Mouse (Mus musculus): ENCODE measurements around the gene Tmem159. TPM values are rescaled to one million over a fixed set of nuclear protein-coding genes. Genes with fewer than 3 reads are reported as not detected.

Tmem159 gene
- polyA plus RNA-seq, 1 experiment: 9.9 TPM

DNA sequence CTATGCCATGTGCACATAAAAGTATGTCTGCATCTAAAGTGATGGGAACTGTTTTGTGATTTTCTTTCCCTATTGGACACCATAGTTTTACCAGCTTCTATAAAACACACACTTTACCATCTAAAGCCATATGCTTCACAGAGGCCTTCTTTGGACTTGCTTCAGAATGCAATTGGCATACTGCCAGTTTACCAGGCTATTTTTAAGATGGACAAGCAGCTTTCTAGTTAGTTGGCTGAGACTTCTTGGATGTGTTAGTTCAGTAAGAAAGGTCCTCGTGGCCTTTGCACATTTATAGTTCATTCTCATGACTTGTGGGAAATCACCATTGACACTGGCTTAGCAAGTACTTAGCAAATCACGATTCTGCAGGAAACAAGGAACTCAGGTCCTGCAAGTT, 4.2 kb downstream of the Tmem159 start:
- H3ac ChIP-seq (ENCODE audit: control insufficient read depth, insufficient read length): no peak overlapping the region
- no peaks in the 10 kb centered on the region for H3K79me2 ChIP-seq (ENCODE audit: control insufficient read depth, insufficient read depth)
- H3K4me3 ChIP-seq: no peak overlapping the region
- H3K27me3 ChIP-seq (ENCODE audit: control insufficient read depth, insufficient read depth, insufficient read length): no peaks in the 10 kb centered on the region
- H3K4me2 ChIP-seq (ENCODE audit: low read depth): no peak overlapping the region
- no peak for TF ChIP-seq USF1 (IDR thresholded peaks at IDR 0.05; ENCODE audit: low read depth)
- TF ChIP-seq POLR2AphosphoS2 (IDR thresholded peaks at IDR 0.05; ENCODE audit: insufficient read length, low read depth): no peak
- no peak for TF ChIP-seq MYOD1 (IDR thresholded peaks at IDR 0.05; ENCODE audit: control insufficient read depth in 1 of 3, insufficient read length in 2 of 3, low read depth in 2 of 3)
- no peak for TF ChIP-seq TCF3 (IDR thresholded peaks at IDR 0.05; ENCODE audit: insufficient read length, low read depth)
- no peak for TF ChIP-seq SRF (IDR thresholded peaks at IDR 0.05; ENCODE audit: control insufficient read depth, insufficient read length, low read depth)
- TF ChIP-seq MAX (IDR thresholded peaks at IDR 0.05; ENCODE audit: low read depth): no peak
- no peak for TF ChIP-seq POLR2A (IDR thresholded peaks at IDR 0.05; ENCODE audit: insufficient read length, low read depth)
- no peak for TF ChIP-seq E2F4 (IDR thresholded peaks at IDR 0.05; ENCODE audit: insufficient read depth)
- no peak for TF ChIP-seq CEBPB (IDR thresholded peaks at IDR 0.05; ENCODE audit: insufficient read depth, poor library complexity, severe bottlenecking)
- no peak for TF ChIP-seq MYOG (IDR thresholded peaks at IDR 0.05; ENCODE audit: control insufficient read depth in 1 of 3, insufficient read depth in 1 of 3, insufficient read length in 2 of 3, low read depth in 2 of 3)
- no peak for TF ChIP-seq REST (IDR thresholded peaks at IDR 0.05; ENCODE audit: insufficient read depth, insufficient read length)
- no peak for TF ChIP-seq TCF12 (IDR thresholded peaks at IDR 0.05; ENCODE audit: insufficient read depth, poor library complexity, severe bottlenecking)
- no peaks in the 10 kb centered on the region for H3K36me3 ChIP-seq (ENCODE audit: control insufficient read depth, insufficient read depth)

DNA sequence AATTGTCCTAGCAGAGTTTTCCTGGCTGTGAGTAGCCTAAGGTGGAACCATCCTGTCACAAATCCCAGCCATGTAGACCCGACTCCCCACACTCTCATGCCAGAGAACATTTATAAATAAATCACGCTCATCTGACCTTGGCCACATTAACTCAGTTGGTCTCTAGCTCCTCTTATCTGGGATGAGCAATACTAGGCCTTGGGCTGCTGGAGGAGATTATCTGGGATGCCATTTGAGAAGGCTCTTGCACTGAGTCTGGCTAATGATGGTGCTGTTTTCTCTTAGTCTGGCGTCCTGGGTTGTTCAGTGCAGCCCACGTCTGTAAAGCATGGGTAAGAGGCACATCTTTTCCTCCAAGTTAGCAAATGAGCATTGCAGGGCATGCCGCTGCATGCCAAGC, 7.5 kb downstream of the Tmem159 start:
- H3K36me3 ChIP-seq (ENCODE audit: control insufficient read depth, insufficient read depth): no peaks in the 10 kb centered on the region
- H3K27me3 ChIP-seq (ENCODE audit: control insufficient read depth, insufficient read depth, insufficient read length): no peaks in the 10 kb centered on the region
- no peak for TF ChIP-seq USF1 (IDR thresholded peaks at IDR 0.05; ENCODE audit: low read depth)
- TF ChIP-seq POLR2A (IDR thresholded peaks at IDR 0.05; ENCODE audit: insufficient read length, low read depth): no peak
- TF ChIP-seq MAX (IDR thresholded peaks at IDR 0.05; ENCODE audit: low read depth): no peak
- no peak for TF ChIP-seq TCF12 (IDR thresholded peaks at IDR 0.05; ENCODE audit: insufficient read depth, poor library complexity, severe bottlenecking)
- H3K4me2 ChIP-seq (ENCODE audit: low read depth): no peak overlapping the region
- no peak overlapping the region for H3ac ChIP-seq (ENCODE audit: control insufficient read depth, insufficient read length)
- no peaks in the 10 kb centered on the region for H3K79me2 ChIP-seq (ENCODE audit: control insufficient read depth, insufficient read depth)
- no peak overlapping the region for H3K4me3 ChIP-seq

DNA sequence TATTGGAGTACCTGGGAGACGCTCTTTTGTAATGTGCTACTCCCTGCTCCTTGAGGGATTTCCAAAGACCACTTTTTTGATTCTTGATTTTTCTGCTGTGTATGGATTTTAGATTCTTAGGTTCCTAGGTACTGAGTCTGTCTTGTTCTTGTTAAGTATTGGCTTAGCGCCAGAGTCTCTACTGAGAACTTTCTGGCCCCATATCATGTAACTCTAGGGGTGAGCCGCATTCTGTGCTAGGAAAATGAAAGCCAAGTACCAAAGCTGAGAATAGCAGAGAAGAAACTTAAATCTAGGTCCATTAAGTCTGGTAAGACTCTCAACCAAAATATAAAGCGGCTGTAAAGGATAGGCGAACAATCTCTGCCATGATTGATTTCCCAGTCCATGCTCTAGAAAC, 14.8 kb downstream of the Tmem159 start:
- no peak overlapping the region for H3K4me2 ChIP-seq (ENCODE audit: low read depth)
- no peak for TF ChIP-seq TCF12 (IDR thresholded peaks at IDR 0.05; ENCODE audit: insufficient read depth, poor library complexity, severe bottlenecking)
- no peak for TF ChIP-seq REST (IDR thresholded peaks at IDR 0.05; ENCODE audit: insufficient read depth, insufficient read length)
- TF ChIP-seq MAX (IDR thresholded peaks at IDR 0.05; ENCODE audit: low read depth): no peak
- no peak for TF ChIP-seq CEBPB (IDR thresholded peaks at IDR 0.05; ENCODE audit: insufficient read depth, poor library complexity, severe bottlenecking)
- TF ChIP-seq SRF (IDR thresholded peaks at IDR 0.05; ENCODE audit: control insufficient read depth, insufficient read length, low read depth): no peak
- no peak for TF ChIP-seq POLR2AphosphoS2 (IDR thresholded peaks at IDR 0.05; ENCODE audit: insufficient read length, low read depth)
- no peak for TF ChIP-seq MYOG (IDR thresholded peaks at IDR 0.05; ENCODE audit: control insufficient read depth in 1 of 3, insufficient read depth in 1 of 3, insufficient read length in 2 of 3, low read depth in 2 of 3)
- no peak for TF ChIP-seq USF1 (IDR thresholded peaks at IDR 0.05; ENCODE audit: low read depth)
- TF ChIP-seq E2F4 (IDR thresholded peaks at IDR 0.05; ENCODE audit: insufficient read depth): no peak
- TF ChIP-seq TCF3 (IDR thresholded peaks at IDR 0.05; ENCODE audit: insufficient read length, low read depth): no peak
- TF ChIP-seq POLR2A (IDR thresholded peaks at IDR 0.05; ENCODE audit: insufficient read length, low read depth): no peak
- TF ChIP-seq MYOD1 (IDR thresholded peaks at IDR 0.05; ENCODE audit: control insufficient read depth in 1 of 3, insufficient read length in 2 of 3, low read depth in 2 of 3): no peak
- no peak overlapping the region for H3ac ChIP-seq (ENCODE audit: control insufficient read depth, insufficient read length)
- no peaks in the 10 kb centered on the region for H3K79me2 ChIP-seq (ENCODE audit: control insufficient read depth, insufficient read depth)
- no peaks in the 10 kb centered on the region for H3K27me3 ChIP-seq (ENCODE audit: control insufficient read depth, insufficient read depth, insufficient read length)
- no peaks in the 10 kb centered on the region for H3K36me3 ChIP-seq (ENCODE audit: control insufficient read depth, insufficient read depth)
- no peak overlapping the region for H3K4me3 ChIP-seq

DNA sequence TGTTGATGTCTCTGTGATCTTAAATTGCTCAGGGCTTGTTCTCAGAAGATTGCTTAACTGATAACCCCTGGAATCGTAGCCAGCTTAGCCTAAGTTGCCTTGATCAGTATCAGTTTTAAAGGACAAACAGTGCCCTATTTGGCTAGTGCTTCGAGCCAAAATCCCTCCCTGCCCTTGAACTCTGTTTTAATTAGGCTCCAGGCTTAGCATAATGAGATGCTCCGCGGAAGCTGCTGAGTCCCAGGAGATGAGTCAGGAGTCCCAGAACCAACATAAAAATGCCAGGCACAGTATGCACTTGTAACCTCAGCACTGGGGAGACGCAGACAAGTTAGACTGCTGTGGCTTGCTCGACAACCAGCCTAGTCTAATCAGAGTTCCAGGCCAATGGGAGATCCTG, 15.4 kb downstream of the Tmem159 start:
- H3ac ChIP-seq (ENCODE audit: control insufficient read depth, insufficient read length): no peak overlapping the region
- TF ChIP-seq POLR2AphosphoS2 (IDR thresholded peaks at IDR 0.05; ENCODE audit: insufficient read length, low read depth) (no peak), POLR2A (IDR thresholded peaks at IDR 0.05; ENCODE audit: insufficient read length, low read depth) (no peak), CEBPB (IDR thresholded peaks at IDR 0.05; ENCODE audit: insufficient read depth, poor library complexity, severe bottlenecking) (no peak), SRF (IDR thresholded peaks at IDR 0.05; ENCODE audit: control insufficient read depth, insufficient read length, low read depth) (no peak), MYOG (IDR thresholded peaks at IDR 0.05; ENCODE audit: control insufficient read depth in 1 of 3, insufficient read depth in 1 of 3, insufficient read length in 2 of 3, low read depth in 2 of 3) (no peak), TCF12 (IDR thresholded peaks at IDR 0.05; ENCODE audit: insufficient read depth, poor library complexity, severe bottlenecking) (no peak), TCF3 (IDR thresholded peaks at IDR 0.05; ENCODE audit: insufficient read length, low read depth) (no peak), MYOD1 (IDR thresholded peaks at IDR 0.05; ENCODE audit: control insufficient read depth in 1 of 3, insufficient read length in 2 of 3, low read depth in 2 of 3) (no peak), USF1 (IDR thresholded peaks at IDR 0.05; ENCODE audit: low read depth) (no peak), MAX (IDR thresholded peaks at IDR 0.05; ENCODE audit: low read depth) (no peak), E2F4 (IDR thresholded peaks at IDR 0.05; ENCODE audit: insufficient read depth) (no peak), REST (IDR thresholded peaks at IDR 0.05; ENCODE audit: insufficient read depth, insufficient read length) (no peak)

DNA sequence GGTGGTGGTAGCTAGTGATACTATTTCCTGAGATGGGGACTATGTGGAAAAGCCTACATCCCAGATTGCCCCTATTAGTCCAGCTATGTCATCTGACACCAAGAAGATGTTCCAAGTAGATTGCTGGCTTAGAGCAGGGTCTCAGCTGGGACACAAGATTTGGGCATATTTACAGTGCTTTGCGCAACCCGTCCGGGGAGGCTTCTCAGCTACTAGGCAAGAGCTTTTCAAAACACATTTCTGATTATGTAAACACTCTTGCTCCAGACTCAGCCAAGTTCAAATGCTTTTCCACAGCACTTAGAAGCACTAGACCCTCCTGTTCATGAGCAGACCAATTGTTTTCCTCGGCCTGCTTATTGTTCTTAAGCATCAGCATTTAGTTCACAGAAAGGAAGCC, 21.6 kb downstream of the Tmem159 start:
- no peak overlapping the region for H3K4me3 ChIP-seq
- no peaks in the 10 kb centered on the region for H3K27me3 ChIP-seq (ENCODE audit: control insufficient read depth, insufficient read depth, insufficient read length)
- TF ChIP-seq MYOG (IDR thresholded peaks at IDR 0.05; ENCODE audit: control insufficient read depth in 1 of 3, insufficient read depth in 1 of 3, insufficient read length in 2 of 3, low read depth in 2 of 3): no peak
- TF ChIP-seq MAX (IDR thresholded peaks at IDR 0.05; ENCODE audit: low read depth): no peak
- no peak for TF ChIP-seq POLR2AphosphoS2 (IDR thresholded peaks at IDR 0.05; ENCODE audit: insufficient read length, low read depth)
- no peak for TF ChIP-seq E2F4 (IDR thresholded peaks at IDR 0.05; ENCODE audit: insufficient read depth)
- TF ChIP-seq TCF3 (IDR thresholded peaks at IDR 0.05; ENCODE audit: insufficient read length, low read depth): no peak
- no peak for TF ChIP-seq TCF12 (IDR thresholded peaks at IDR 0.05; ENCODE audit: insufficient read depth, poor library complexity, severe bottlenecking)
- no peak for TF ChIP-seq REST (IDR thresholded peaks at IDR 0.05; ENCODE audit: insufficient read depth, insufficient read length)
- TF ChIP-seq SRF (IDR thresholded peaks at IDR 0.05; ENCODE audit: control insufficient read depth, insufficient read length, low read depth): no peak
- no peak for TF ChIP-seq USF1 (IDR thresholded peaks at IDR 0.05; ENCODE audit: low read depth)
- no peak for TF ChIP-seq CEBPB (IDR thresholded peaks at IDR 0.05; ENCODE audit: insufficient read depth, poor library complexity, severe bottlenecking)
- no peak for TF ChIP-seq POLR2A (IDR thresholded peaks at IDR 0.05; ENCODE audit: insufficient read length, low read depth)
- no peak for TF ChIP-seq MYOD1 (IDR thresholded peaks at IDR 0.05; ENCODE audit: control insufficient read depth in 1 of 3, insufficient read length in 2 of 3, low read depth in 2 of 3)

More for the DNA sequence above, 15.4 kb downstream of the Tmem159 start:
- Histone ChIP-seq H3K27me3 (ENCODE audit: control insufficient read depth, insufficient read depth, insufficient read length) (no peaks in the 10 kb centered on the region), H3K4me2 (ENCODE audit: low read depth) (no peak overlapping the region), H3K4me3 (no peak overlapping the region), H3K79me2 (ENCODE audit: control insufficient read depth, insufficient read depth) (no peaks in the 10 kb centered on the region), H3K36me3 (ENCODE audit: control insufficient read depth, insufficient read depth) (no peaks in the 10 kb centered on the region)

More for the DNA sequence above, 21.6 kb downstream of the Tmem159 start:
- H3K79me2 ChIP-seq (ENCODE audit: control insufficient read depth, insufficient read depth): no peaks in the 10 kb centered on the region
- H3K4me2 ChIP-seq (ENCODE audit: low read depth): no peak overlapping the region
- no peaks in the 10 kb centered on the region for H3K36me3 ChIP-seq (ENCODE audit: control insufficient read depth, insufficient read depth)
- no peak overlapping the region for H3ac ChIP-seq (ENCODE audit: control insufficient read depth, insufficient read length)

Measured in myocyte (in vitro differentiated cells).